Mouse (Mus musculus): ENCODE measurements around the gene Cdh10. TPM values are rescaled to one million over a fixed set of nuclear protein-coding genes. Genes with fewer than 3 reads are reported as not detected.

Gene Cdh10
- polyA plus RNA-seq, 1 experiment from 2014 or later, result 2.8 TPM

- Histone ChIP-seq H3K27me3 (no peaks in the 10 kb centered on the region), H3K27ac (no peak overlapping the region), H3K4me2 (no peak overlapping the region), H3K36me3 (no peaks in the 10 kb centered on the region), H3K4me1 (no peaks in the 10 kb centered on the region), H3K9ac (no peak overlapping the region), H3K4me3 (no peak overlapping the region), H3K9me3 (no peaks in the 10 kb centered on the region)
- no peak for ATAC-seq (ENCODE audit: insufficient number of reproducible peaks, low FRiP score, low TSS enrichment, low read depth)
Observed at GRCm38 (mm10) chr15:18993512-18993911, 174.8 kb downstream of the Cdh10 start.

- no peak overlapping the region for H3K4me2 ChIP-seq
- no peaks in the 10 kb centered on the region for H3K36me3 ChIP-seq
- no peak overlapping the region for H3K9ac ChIP-seq
- no peak overlapping the region for H3K27ac ChIP-seq
- H3K4me1 ChIP-seq, result no peaks in the 10 kb centered on the region
- no peak overlapping the region for H3K4me3 ChIP-seq
- no peaks in the 10 kb centered on the region for H3K27me3 ChIP-seq
- no peaks in the 10 kb centered on the region for H3K9me3 ChIP-seq
- no peak for ATAC-seq (ENCODE audit: insufficient number of reproducible peaks, low FRiP score, low TSS enrichment, low read depth)
- WGBS, result 65% methylated on average over 4 of the region's 4 CpGs
Observed at GRCm38 (mm10) chr15:18994294-18994693, 175.5 kb downstream of the Cdh10 start.

GRCm38 (mm10) chr15:19010829-19011228, 192.1 kb downstream of the Cdh10 start:
- H3K4me1 ChIP-seq, result no peaks in the 10 kb centered on the region
- 79% methylated on average over 10 of the region's 10 CpGs for WGBS

GRCm38 (mm10) chr15:19032983-19033382, 214.2 kb downstream of the Cdh10 start:
- Histone ChIP-seq H3K9ac (no peak overlapping the region), H3K4me2 (no peak overlapping the region), H3K27me3 (no peaks in the 10 kb centered on the region), H3K36me3 (no peaks in the 10 kb centered on the region), H3K4me3 (no peak overlapping the region), H3K4me1 (no peaks in the 10 kb centered on the region), H3K9me3 (no peaks in the 10 kb centered on the region), H3K27ac (no peak overlapping the region)
- 9% methylated on average over 3 of the region's 3 CpGs for WGBS
- ATAC-seq (ENCODE audit: insufficient number of reproducible peaks, low FRiP score, low TSS enrichment, low read depth), result no peak; the same call in 1 of the 2 replicates

More at GRCm38 (mm10) chr15:19010829-19011228, 192.1 kb downstream of the Cdh10 start:
- Histone ChIP-seq H3K36me3 (no peaks in the 10 kb centered on the region), H3K27me3 (no peaks in the 10 kb centered on the region), H3K4me2 (no peak overlapping the region), H3K27ac (no peak overlapping the region), H3K4me3 (no peak overlapping the region), H3K9me3 (no peaks in the 10 kb centered on the region), H3K9ac (no peak overlapping the region)
- no peak for ATAC-seq (ENCODE audit: insufficient number of reproducible peaks, low FRiP score, low TSS enrichment, low read depth)

- H3K36me3 ChIP-seq, result no peaks in the 10 kb centered on the region
- H3K27me3 ChIP-seq, result no peaks in the 10 kb centered on the region
- 70% methylated on average over 1 of the region's 1 CpGs for WGBS
- ATAC-seq (ENCODE audit: insufficient number of reproducible peaks, low FRiP score, low TSS enrichment, low read depth), result no peak
- H3K27ac ChIP-seq, result no peak overlapping the region
- H3K4me2 ChIP-seq, result no peak overlapping the region
- H3K4me3 ChIP-seq, result no peak overlapping the region
- H3K4me1 ChIP-seq, result no peaks in the 10 kb centered on the region
- no peaks in the 10 kb centered on the region for H3K9me3 ChIP-seq
- H3K9ac ChIP-seq, result no peak overlapping the region
Observed at GRCm38 (mm10) chr15:19040077-19040476, 221.3 kb downstream of the Cdh10 start.
